Mouse (Mus musculus): ENCODE results near the gene Mprip. TPM values are rescaled to one million over a fixed set of nuclear protein-coding genes. Genes with fewer than 3 reads are reported as not detected.

Mprip gene
- polyA plus RNA-seq, 1 experiment from 2014 or later, result 51.1 TPM

- no peak for TF ChIP-seq CTCF (IDR thresholded peaks at IDR 0.05; ENCODE audit: low read depth)
- 0 out of 2 replicates have a peak, but pooled peaks cover 4% of the 10 kb centered on the region for H3K36me3 ChIP-seq (ENCODE audit: control insufficient read depth, insufficient read depth, low read length)
- H3K9ac ChIP-seq (ENCODE audit: low read length), result no peak overlapping the region
- no peak overlapping the region for H3K4me2 ChIP-seq (replicated peaks; ENCODE audit: low read depth)
- H3K27ac ChIP-seq (replicated peaks), result 0 out of 2 replicates have a peak overlapping the region, but pooled peaks have one; percentile 40
- H3K27me3 ChIP-seq (ENCODE audit: control insufficient read depth, insufficient read depth, low read length), result no peaks in the 10 kb centered on the region
- H3K4me3 ChIP-seq (ENCODE audit: low read depth, low read length), result no peak overlapping the region
- no peaks in the 10 kb centered on the region for H3K9me3 ChIP-seq (ENCODE audit: control insufficient read depth, low read length)
- H3K4me1 ChIP-seq (replicated peaks; ENCODE audit: control insufficient read depth, insufficient read depth), result peaks cover 17% of the 10 kb centered on the region; the same call in 1 of the 2 replicates
- DNase-seq (ENCODE audit: low spot score), result no peak
- WGBS, result 75% methylated on average over 2 of the region's 2 CpGs
- ATAC-seq (ENCODE audit: low FRiP score, low TSS enrichment), result no peak
Measured at GRCm38 (mm10) chr11:59705113-59705512, 44.0 kb downstream of the Mprip start.

DNA sequence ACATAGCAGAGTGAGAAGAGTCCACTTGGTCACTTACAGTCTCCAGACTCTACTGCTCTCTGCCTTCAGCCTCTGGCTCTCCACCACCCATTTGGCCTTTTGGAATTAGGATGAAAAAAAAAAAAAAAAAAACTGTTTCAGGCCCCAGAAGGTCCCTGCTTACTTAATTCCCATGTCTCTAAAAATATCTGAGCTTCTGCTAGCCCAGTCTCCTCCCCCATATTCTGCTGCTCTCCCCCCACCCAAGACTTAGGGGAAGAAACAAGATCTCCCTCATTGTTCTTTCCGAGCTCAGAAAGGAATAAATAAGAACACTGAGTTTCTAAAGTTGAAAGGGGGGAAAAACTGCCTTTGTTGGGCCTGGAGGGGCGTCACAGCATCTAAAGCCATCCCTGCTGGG lies 46.4 kb downstream of the Mprip start:
- peak overlapping the region; percentile 24; the same call in 1 of the 2 replicates for H3K4me2 ChIP-seq (replicated peaks; ENCODE audit: low read depth)
- DNase-seq (ENCODE audit: low spot score), result no peak

DNA sequence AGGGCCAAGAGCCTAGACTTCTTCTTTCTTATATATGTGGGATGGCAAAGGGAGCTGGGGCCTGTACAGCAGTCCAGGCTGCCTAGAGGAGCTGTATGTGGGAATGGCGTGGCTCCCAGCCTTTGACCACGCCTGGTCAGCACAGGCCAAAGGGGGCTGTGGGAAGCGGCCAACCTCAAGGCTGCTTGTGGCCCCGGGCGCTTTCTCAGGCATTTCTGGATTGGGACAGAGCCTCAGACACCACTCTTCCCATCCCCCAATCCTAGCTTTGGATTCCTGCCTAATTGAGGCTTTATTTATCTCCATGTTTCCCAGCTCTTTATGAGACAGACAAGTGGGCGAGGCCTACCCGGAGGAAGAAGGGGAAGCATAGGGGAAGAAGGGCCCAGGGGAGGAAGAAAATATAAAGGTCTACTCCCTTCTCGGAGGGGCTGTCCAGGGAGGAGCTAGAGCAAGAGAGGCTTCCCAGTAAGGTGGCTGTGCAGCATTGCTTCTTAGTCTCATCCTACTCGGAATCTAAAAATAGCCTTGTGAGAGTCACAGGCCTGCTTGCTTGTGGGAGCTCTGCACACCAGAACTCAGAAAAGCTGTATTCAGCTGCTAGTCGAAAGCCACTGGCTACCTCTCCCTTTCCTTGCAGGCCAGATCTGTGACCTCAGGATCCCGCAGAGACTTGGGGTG lies 47.0 kb downstream of the Mprip start:
- ATAC-seq (ENCODE audit: low FRiP score, low TSS enrichment), result peak; percentile 84
- no peaks in the 10 kb centered on the region for H3K36me3 ChIP-seq (ENCODE audit: control insufficient read depth, insufficient read depth, low read length)
- 12% methylated on average over 11 of the region's 11 CpGs for WGBS
- no peak overlapping the region for H3K4me3 ChIP-seq (ENCODE audit: low read depth, low read length)
- H3K4me1 ChIP-seq (replicated peaks; ENCODE audit: control insufficient read depth, insufficient read depth), result peaks cover 17% of the 10 kb centered on the region; the same call in 1 of the 2 replicates
- peak; percentile 62 for TF ChIP-seq EP300 (optimal IDR thresholded peaks at IDR 0.05)
- TF ChIP-seq CTCF (IDR thresholded peaks at IDR 0.05; ENCODE audit: low read depth), result no peak
- H3K4me2 ChIP-seq (replicated peaks; ENCODE audit: low read depth), result peak overlapping the region; percentile 24; the same call in 1 of the 2 replicates
- H3K9me3 ChIP-seq (ENCODE audit: control insufficient read depth, low read length), result no peaks in the 10 kb centered on the region
- H3K27me3 ChIP-seq (ENCODE audit: control insufficient read depth, insufficient read depth, low read length), result no peaks in the 10 kb centered on the region
- DNase-seq (ENCODE audit: low spot score), result peak; percentile 36
- peak overlapping the region; percentile 18; the same call in 1 of the 2 replicates for H3K9ac ChIP-seq (ENCODE audit: low read length)
- H3K27ac ChIP-seq (replicated peaks), result peak overlapping the region; percentile 93

More for the DNA sequence above, 46.4 kb downstream of the Mprip start:
- Histone ChIP-seq H3K36me3 (ENCODE audit: control insufficient read depth, insufficient read depth, low read length) (no peaks in the 10 kb centered on the region), H3K4me1 (replicated peaks; ENCODE audit: control insufficient read depth, insufficient read depth) (peaks cover 17% of the 10 kb centered on the region; the same call in 1 of the 2 replicates), H3K27me3 (ENCODE audit: control insufficient read depth, insufficient read depth, low read length) (no peaks in the 10 kb centered on the region), H3K4me3 (ENCODE audit: low read depth, low read length) (no peak overlapping the region), H3K27ac (replicated peaks) (peak overlapping the region; percentile 93), H3K9me3 (ENCODE audit: control insufficient read depth, low read length) (no peaks in the 10 kb centered on the region), H3K9ac (ENCODE audit: low read length) (0 out of 2 replicates have a peak overlapping the region, but pooled peaks have one; percentile 0)
- whole genome bisulfite sequencing, result 34% methylated on average over 2 of the region's 2 CpGs
- ATAC-seq (ENCODE audit: low FRiP score, low TSS enrichment), result no peak
- no peak for TF ChIP-seq CTCF (IDR thresholded peaks at IDR 0.05; ENCODE audit: low read depth)
- TF ChIP-seq EP300 (optimal IDR thresholded peaks at IDR 0.05), result no peak

- Histone ChIP-seq H3K4me1 (replicated peaks; ENCODE audit: control insufficient read depth, insufficient read depth) (no peaks in the 10 kb centered on the region), H3K9me3 (ENCODE audit: control insufficient read depth, low read length) (no peaks in the 10 kb centered on the region), H3K4me3 (ENCODE audit: low read depth, low read length) (no peak overlapping the region), H3K27ac (replicated peaks) (no peak overlapping the region), H3K9ac (ENCODE audit: low read length) (0 out of 2 replicates have a peak overlapping the region, but pooled peaks have one; percentile 27), H3K36me3 (ENCODE audit: control insufficient read depth, insufficient read depth, low read length) (no peaks in the 10 kb centered on the region), H3K27me3 (ENCODE audit: control insufficient read depth, insufficient read depth, low read length) (no peaks in the 10 kb centered on the region), H3K4me2 (replicated peaks; ENCODE audit: low read depth) (no peak overlapping the region)
- WGBS, result 36% methylated on average over 3 of the region's 3 CpGs
- TF ChIP-seq CTCF (IDR thresholded peaks at IDR 0.05; ENCODE audit: low read depth) (no peak), EP300 (optimal IDR thresholded peaks at IDR 0.05) (no peak)
- peak; percentile 77 for ATAC-seq (ENCODE audit: low FRiP score, low TSS enrichment)
- DNase-seq (ENCODE audit: low spot score), result peak; percentile 58
Measured at GRCm38 (mm10) chr11:59715424-59715840, 54.3 kb downstream of the Mprip start.

GRCm38 (mm10) chr11:59717801-59718291 lies 56.7 kb downstream of the Mprip start:
- WGBS, result 77% methylated on average over 4 of the region's 4 CpGs
- TF ChIP-seq CTCF (IDR thresholded peaks at IDR 0.05; ENCODE audit: low read depth), result no peak
- no peak for TF ChIP-seq EP300 (optimal IDR thresholded peaks at IDR 0.05)

GRCm38 (mm10) chr11:59719185-59719584 lies 58.1 kb downstream of the Mprip start:
- no peak overlapping the region for H3K27ac ChIP-seq (replicated peaks)
- TF ChIP-seq EP300 (optimal IDR thresholded peaks at IDR 0.05) (no peak), CTCF (IDR thresholded peaks at IDR 0.05; ENCODE audit: low read depth) (no peak)
- H3K36me3 ChIP-seq (ENCODE audit: control insufficient read depth, insufficient read depth, low read length), result no peaks in the 10 kb centered on the region
- no peak overlapping the region for H3K9ac ChIP-seq (ENCODE audit: low read length)
- H3K4me2 ChIP-seq (replicated peaks; ENCODE audit: low read depth), result no peak overlapping the region
- H3K27me3 ChIP-seq (ENCODE audit: control insufficient read depth, insufficient read depth, low read length), result no peaks in the 10 kb centered on the region
- ATAC-seq (ENCODE audit: low FRiP score, low TSS enrichment) (no peak), DNase-seq (ENCODE audit: low spot score) (no peak)
- no peaks in the 10 kb centered on the region for H3K4me1 ChIP-seq (replicated peaks; ENCODE audit: control insufficient read depth, insufficient read depth)
- 63% methylated on average over 5 of the region's 5 CpGs for WGBS
- H3K9me3 ChIP-seq (ENCODE audit: control insufficient read depth, low read length), result no peaks in the 10 kb centered on the region
- no peak overlapping the region for H3K4me3 ChIP-seq (ENCODE audit: low read depth, low read length)

More at GRCm38 (mm10) chr11:59717801-59718291, 56.7 kb downstream of the Mprip start:
- no peaks in the 10 kb centered on the region for H3K9me3 ChIP-seq (ENCODE audit: control insufficient read depth, low read length)
- no peaks in the 10 kb centered on the region for H3K4me1 ChIP-seq (replicated peaks; ENCODE audit: control insufficient read depth, insufficient read depth)
- DNase-seq (ENCODE audit: low spot score), result no peak
- 0 out of 2 replicates have a peak, but pooled peaks have one; percentile 19 for ATAC-seq (ENCODE audit: low FRiP score, low TSS enrichment)
- H3K4me3 ChIP-seq (ENCODE audit: low read depth, low read length), result no peak overlapping the region
- H3K36me3 ChIP-seq (ENCODE audit: control insufficient read depth, insufficient read depth, low read length), result no peaks in the 10 kb centered on the region
- H3K27ac ChIP-seq (replicated peaks), result no peak overlapping the region
- no peak overlapping the region for H3K4me2 ChIP-seq (replicated peaks; ENCODE audit: low read depth)
- no peaks in the 10 kb centered on the region for H3K27me3 ChIP-seq (ENCODE audit: control insufficient read depth, insufficient read depth, low read length)
- H3K9ac ChIP-seq (ENCODE audit: low read length), result no peak overlapping the region

Measured in stomach, postnatal 0 days (tissue).